ENCODE assay signal across 28 mouse cellular contexts in genomic region chr6:147755750-147756523, GRCm38 (mm10).
"Had no signal": no experiment of that assay in that cellular context is flagged by ENCODE, and none has a peak within 500 bp of the region (broad histone marks: within the 10 kb centered on the region; RNA-seq: fewer than 3 reads in every experiment).

No protein-coding gene starts in this region.

- H3K27ac ChIP-seq: heart, adult 2 months; heart, embryonic 10.5 days; hindbrain, embryonic 10.5 days; hindbrain, embryonic 12.5 days; hindbrain, embryonic 14.5 days; intestine, embryonic 15.5 days; layer of hippocampus, adult 2 months; left cerebral cortex, adult 2 months; liver, embryonic 13.5 days; liver, embryonic 15.5 days had no signal

- H3K4me2 ChIP-seq: heart, embryonic 12.5 days; hindbrain, embryonic 12.5 days; hindbrain, embryonic 14.5 days; intestine, embryonic 15.5 days; liver, embryonic 11.5 days; liver, embryonic 13.5 days; liver, embryonic 15.5 days had no signal

- DNase-seq: forebrain, postnatal 0 days; gastrocnemius, postnatal 14 days; gastrocnemius, postnatal 36 days; heart, adult 11 months; heart, adult 2 months; heart, postnatal 10 days; heart, postnatal 4 days; kidney, adult 18-20 months; kidney, adult 8-10 months; kidney, postnatal 10 days; kidney, postnatal 25 days; kidney, postnatal 4 days; left cerebral cortex, postnatal 4 days; liver; liver, embryonic 13.5 days had no signal

- H3K9ac ChIP-seq: forebrain, postnatal 0 days; heart, embryonic 12.5 days; hindbrain, embryonic 12.5 days; hindbrain, embryonic 14.5 days; intestine, embryonic 15.5 days; liver, embryonic 13.5 days; liver, embryonic 15.5 days had no signal

- H3K36me3 ChIP-seq: heart, embryonic 10.5 days; heart, embryonic 12.5 days; hindbrain, embryonic 10.5 days; hindbrain, embryonic 12.5 days; intestine, embryonic 15.5 days; liver, embryonic 13.5 days; liver, embryonic 15.5 days had no signal

- H3K27me3 ChIP-seq: heart, embryonic 12.5 days; hindbrain, embryonic 12.5 days; intestine, embryonic 15.5 days; liver, embryonic 13.5 days; liver, embryonic 15.5 days had no signal

- H3K4me1 ChIP-seq: hindbrain, embryonic 10.5 days; hindbrain, embryonic 12.5 days; intestine, embryonic 15.5 days had no signal

- ATAC-seq: forebrain, postnatal 0 days; hindbrain, embryonic 16.5 days; inflammation-experienced regulatory T-cells, adult 6 months; intestine, embryonic 15.5 days; intestine, postnatal 0 days had no signal

- H3K4me3 ChIP-seq: heart, adult 2 months; heart, embryonic 10.5 days; heart, embryonic 12.5 days; hindbrain, embryonic 10.5 days; hindbrain, embryonic 12.5 days; intestine, embryonic 15.5 days; layer of hippocampus, adult 2 months; left cerebral cortex, adult 2 months; liver, embryonic 13.5 days; liver, embryonic 15.5 days had no signal

- H3K9me3 ChIP-seq: heart, embryonic 10.5 days; heart, embryonic 12.5 days; hindbrain, embryonic 10.5 days; hindbrain, embryonic 12.5 days; intestine, embryonic 15.5 days; liver, embryonic 13.5 days; liver, embryonic 15.5 days had no signal
